Mouse (Mus musculus) kidney, postnatal 0 days (tissue): ENCODE data around the gene Bmf. TPM values are rescaled to one million over a fixed set of nuclear protein-coding genes. Genes with fewer than 3 reads are reported as not detected.

Source experiments
- ATAC-seq: fragments of 200-750 bp; cut with Nextera tagmentation; replicated peaks from 2 replicates; pipeline ENCODE4 v1.8.0; 2017; ENCODE audit warnings: low read depth, moderate number of reproducible peaks, moderate TSS enrichment, moderate library complexity; ENCODE audit not compliant: low FRiP score
- DNase-seq: peaks from one replicate; pipeline ENCODE4 v3.0.0-alpha.2; 2016; ENCODE audit warnings: low spot score
- H3K27ac ChIP-seq: fragments of 300-500 bp; sonication (generic); 2 replicates; pipeline ENCODE4 v1.5.1; 2014; ENCODE audit warnings: mild to moderate bottlenecking
- H3K27me3 ChIP-seq: fragments of 300-500 bp; sonication (generic); 2 replicates; pipeline ENCODE4 v1.6.1; 2014; ENCODE audit warnings: low read length, mixed read lengths; ENCODE audit not compliant: insufficient read depth
- H3K36me3 ChIP-seq: fragments of 300-500 bp; sonication (generic); 2 replicates; pipeline ENCODE4 v1.6.1; 2014; ENCODE audit warnings: low read length, mixed read lengths; ENCODE audit not compliant: insufficient read depth
- H3K4me1 ChIP-seq: fragments of 300-500 bp; sonication (generic); replicated peaks from 2 replicates; pipeline ENCODE4 v1.6.1; 2014; ENCODE audit warnings: antibody characterized with exemption, low read length, mixed read lengths; ENCODE audit not compliant: insufficient read depth
- H3K4me2 ChIP-seq: fragments of 300-500 bp; sonication (generic); 2 replicates; pipeline ENCODE4 v1.6.1; 2014; ENCODE audit warnings: mild to moderate bottlenecking, low read length, moderate library complexity, mixed read lengths
- H3K4me3 ChIP-seq: fragments of 300-500 bp; sonication (generic); replicated peaks from 2 replicates; pipeline ENCODE4 v1.5.1; 2014; ENCODE audit warnings: low read depth, low read length
- H3K9ac ChIP-seq: fragments of 300-500 bp; sonication (generic); 2 replicates; pipeline ENCODE4 v1.6.1; 2014; ENCODE audit warnings: low read depth, low read length
- H3K9me3 ChIP-seq: fragments of 300-500 bp; sonication (generic); replicated peaks from 2 replicates; pipeline ENCODE4 v1.6.1; 2016; ENCODE audit warnings: low read length, inconsistent platforms, mixed read lengths
- CTCF ChIP-seq: IDR thresholded peaks from 2 replicates; pipeline ENCODE4 v1.5.1; 2016; ENCODE audit warnings: antibody characterized with exemption, low read depth, mild to moderate bottlenecking, moderate library complexity
- WGBS: fragments of 180-500 bp; shearing (Covaris S2); extraction: QIAGEN DNeasy Blood & Tissue Kit; methylation state at CpG from one replicate; pipeline ENCODE4 v1.1.7; 2014; 5-methylcytosine and 5-hydroxymethylcytosine counted together
- polyA plus RNA-seq: library from polyadenylated mRNA; unstranded; fragments of >200 nt; fragmentation: Nextera tagmentation; extraction: Ambion mirVana; gene quantifications from 2 replicates; pipeline ENCODE4 v1.2.1, GENCODE M21; 2015

Bmf gene
- polyA plus RNA-seq, 1 experiment from 2014 or later, result 5.3 TPM

DNA sequence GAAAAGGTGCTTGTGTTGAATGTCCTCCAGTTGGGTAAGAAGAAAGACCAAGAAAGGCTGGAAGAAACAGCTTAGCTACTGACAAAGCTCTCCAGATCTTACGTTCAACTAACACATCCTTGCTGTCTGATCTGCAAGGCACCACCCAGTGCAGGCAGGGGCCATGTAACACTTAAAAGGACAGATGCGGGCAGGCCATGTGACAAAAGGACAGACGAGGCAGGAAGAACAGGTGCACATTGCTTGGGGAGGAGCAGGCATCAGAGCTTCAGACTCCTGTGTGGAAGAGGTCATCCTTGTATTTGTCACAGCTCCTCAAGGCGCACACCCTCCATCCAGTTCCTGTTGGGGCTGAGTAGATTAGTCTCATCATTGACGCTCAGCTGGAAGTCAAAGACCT, 66.5 kb downstream of the Bmf start:
- H3K27me3 ChIP-seq, result no peaks in the 10 kb centered on the region
- peaks cover 7% of the 10 kb centered on the region for H3K4me1 ChIP-seq
- H3K9me3 ChIP-seq, result no peaks in the 10 kb centered on the region
- H3K4me2 ChIP-seq, result no peak overlapping the region
- DNase-seq, result no peak
- no peaks in the 10 kb centered on the region for H3K36me3 ChIP-seq
- H3K4me3 ChIP-seq, result no peak overlapping the region
- TF ChIP-seq CTCF, result no peak
- ATAC-seq, result no peak
- 83% methylated on average over 5 of the region's 5 CpGs for WGBS
- H3K27ac ChIP-seq, result no peak overlapping the region
- no peak overlapping the region for H3K9ac ChIP-seq

DNA sequence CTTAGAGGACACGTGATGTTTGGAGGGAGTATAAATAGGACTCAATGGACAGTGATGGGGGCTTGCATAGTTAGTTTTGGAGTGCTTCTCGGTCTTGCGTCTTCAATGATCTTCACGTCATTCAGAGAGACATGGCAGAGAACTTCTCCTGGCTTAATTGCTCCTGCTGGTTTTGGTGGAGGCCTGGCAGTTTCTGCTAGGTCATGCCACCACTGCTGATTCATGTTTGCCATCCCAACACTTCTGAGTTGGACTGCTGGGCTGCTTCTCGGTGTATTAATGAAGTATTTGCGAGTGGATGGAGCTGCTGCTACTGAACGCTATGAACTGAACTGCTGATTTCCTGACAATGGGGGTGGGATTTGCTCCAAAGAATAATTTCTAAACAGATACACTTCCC, 68.6 kb downstream of the Bmf start:
- no peak for ATAC-seq
- DNase-seq, result no peak
- H3K9ac ChIP-seq, result no peak overlapping the region
- no peak overlapping the region for H3K4me3 ChIP-seq
- no peak for TF ChIP-seq CTCF
- H3K27me3 ChIP-seq, result no peaks in the 10 kb centered on the region
- H3K9me3 ChIP-seq, result no peaks in the 10 kb centered on the region
- H3K36me3 ChIP-seq, result peaks cover 12% of the 10 kb centered on the region; the same call in 1 of the 2 replicates
- H3K27ac ChIP-seq, result no peak overlapping the region
- no peak overlapping the region for H3K4me2 ChIP-seq
- 91% methylated on average over 7 of the region's 7 CpGs for WGBS
- peaks cover 8% of the 10 kb centered on the region for H3K4me1 ChIP-seq

DNA sequence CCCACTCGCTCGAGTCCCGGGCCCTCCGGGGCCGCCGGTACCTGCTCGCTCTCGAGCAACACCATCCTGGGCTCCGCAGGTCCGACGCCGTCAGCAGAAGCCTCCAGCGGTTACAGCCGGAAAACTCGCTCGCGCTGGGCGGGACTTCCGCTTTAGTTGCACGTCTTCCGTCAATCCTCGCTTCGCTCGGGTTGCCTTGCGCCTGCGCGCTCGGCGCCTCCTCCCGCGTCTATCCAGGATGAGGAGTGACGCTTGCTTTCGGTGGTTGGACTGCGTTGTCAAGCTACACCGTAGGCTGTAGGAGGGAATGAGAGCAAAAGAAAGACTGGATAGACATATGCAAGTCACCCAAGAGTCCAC, 70.0 kb downstream of the Bmf start, which contains the start of gene Srp14:
Gene Srp14, minus strand, starts transcription at position 162 of the 360 bp plus-strand sequence.
- no peaks in the 10 kb centered on the region for H3K27me3 ChIP-seq
- H3K36me3 ChIP-seq, result peaks cover 13% of the 10 kb centered on the region; the same call in 1 of the 2 replicates
- under 1% methylated on average over 35 of the region's 35 CpGs for WGBS
- TF ChIP-seq CTCF, result no peak
- H3K27ac ChIP-seq, result peak within 1 kb of the TSS; percentile 86
- H3K4me3 ChIP-seq, result peak within 1 kb of the TSS; percentile 77
- ATAC-seq (peak; percentile 88), DNase-seq (peak; percentile 97)
- peak within 1 kb of the TSS; percentile 85 for H3K9ac ChIP-seq
- H3K4me2 ChIP-seq, result peak within 1 kb of the TSS; percentile 93
- no peaks in the 10 kb centered on the region for H3K9me3 ChIP-seq
- peaks cover 8% of the 10 kb centered on the region for H3K4me1 ChIP-seq

DNA sequence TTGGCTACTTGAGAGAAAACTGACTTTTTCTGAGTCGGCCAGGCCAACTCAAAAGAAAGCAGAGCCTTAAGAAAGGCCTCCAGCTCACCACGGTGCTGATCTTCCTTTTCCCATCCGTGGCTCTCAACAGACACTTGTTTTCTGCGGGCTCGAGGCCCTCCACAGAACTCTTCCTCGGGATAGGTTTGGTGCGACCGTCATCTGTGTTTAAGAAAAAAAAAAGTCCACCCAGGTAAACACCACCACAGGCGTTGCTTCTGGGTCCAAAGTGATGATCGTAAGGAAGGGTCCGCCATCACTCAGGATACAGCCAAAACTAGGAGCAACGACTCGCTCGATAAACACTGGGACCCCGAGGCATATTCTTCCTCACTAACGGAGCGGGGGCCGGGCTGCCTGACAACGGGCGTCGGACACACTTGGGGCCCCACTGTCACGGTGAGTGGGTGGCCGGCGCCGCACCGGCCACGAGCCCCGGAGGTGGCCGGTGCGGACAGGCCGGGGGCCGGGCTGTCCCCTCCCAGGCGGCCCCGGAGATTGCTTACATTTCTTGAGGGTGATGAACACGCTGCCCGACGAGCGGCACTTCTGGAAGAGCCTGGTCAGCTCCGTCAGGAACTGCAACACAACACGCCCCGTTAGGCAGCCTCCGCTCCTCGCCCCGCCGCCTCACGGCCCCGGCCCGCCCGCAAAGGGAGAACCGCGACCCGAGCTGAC, 70.5 kb downstream of the Bmf start:
- peak overlapping the region; percentile 77 for H3K4me3 ChIP-seq
- no peaks in the 10 kb centered on the region for H3K27me3 ChIP-seq
- peaks cover 13% of the 10 kb centered on the region; the same call in 1 of the 2 replicates for H3K36me3 ChIP-seq
- peaks cover 8% of the 10 kb centered on the region for H3K4me1 ChIP-seq
- no peak for TF ChIP-seq CTCF
- H3K9me3 ChIP-seq, result no peaks in the 10 kb centered on the region
- no peak; the same call in 1 of the 2 replicates for ATAC-seq
- WGBS, result 2% methylated on average over 51 of the region's 52 CpGs
- peak overlapping the region; percentile 93 for H3K4me2 ChIP-seq
- peak overlapping the region; percentile 85 for H3K9ac ChIP-seq
- DNase-seq, result no peak
- H3K27ac ChIP-seq, result peak overlapping the region; percentile 86

Other genes with a start within 250 kb of the Bmf start
- gene Gpr176, start 176.3 kb downstream of the Bmf start, polyA plus RNA-seq, result 2.1 and 2.3 TPM in 2 replicates
- gene Eif2ak4, start 161.1 kb downstream of the Bmf start, polyA plus RNA-seq, result 8.0 TPM in 2 replicates
- 237 and 255 TPM in 2 replicates for gene Srp14, start 70.0 kb downstream of the Bmf start, polyA plus RNA-seq
- gene Bub1b, start 48.5 kb upstream of the Bmf start, polyA plus RNA-seq, result 28.7 and 34.2 TPM in 2 replicates
- 1.9 and 3.5 TPM in 2 replicates for gene Pak6, start 113.6 kb upstream of the Bmf start, polyA plus RNA-seq
- gene Ankrd63, start 154.3 kb upstream of the Bmf start, polyA plus RNA-seq, result 0.37 and 0.45 TPM in 2 replicates
- 1.3 and 1.4 TPM in 2 replicates for gene Plcb2, start 178.8 kb upstream of the Bmf start, polyA plus RNA-seq
- 16.1 and 16.8 TPM in 2 replicates for gene Inafm2, start 196.1 kb upstream of the Bmf start, polyA plus RNA-seq
- 0.91 and 0.95 TPM in 2 replicates for gene Ccdc9b, start 213.0 kb upstream of the Bmf start, polyA plus RNA-seq
- not detected in 2 replicates for gene Phgr1, start 223.1 kb upstream of the Bmf start, polyA plus RNA-seq
- 0.01 and 0.05 TPM in 2 replicates for gene Disp2, start 230.0 kb upstream of the Bmf start, polyA plus RNA-seq